Mouse (Mus musculus) liver, embryonic 11.5 days (tissue): ENCODE measurements around the gene Mrps23. TPM values are rescaled to one million over a fixed set of nuclear protein-coding genes. Genes with fewer than 3 reads are reported as not detected.

Source experiments
- ATAC-seq: fragments of 200-750 bp; cut with Nextera tagmentation; replicated peaks from 2 replicates; pipeline ENCODE4 v1.8.0; 2017; ENCODE audit warnings: moderate number of reproducible peaks, mild to moderate bottlenecking, moderate TSS enrichment, moderate library complexity; ENCODE audit not compliant: low FRiP score
- DNase-seq: peaks from one replicate; pipeline ENCODE4 v3.0.0-alpha.2; 2017; ENCODE audit warnings: low spot score
- H3K27ac ChIP-seq: fragments of 300-500 bp; sonication (generic); 2 replicates; pipeline ENCODE4 v1.5.1; 2014; ENCODE audit warnings: mild to moderate bottlenecking, low read depth, low read length, control low read depth
- H3K27me3 ChIP-seq: fragments of 300-500 bp; sonication (generic); replicated peaks from 2 replicates; pipeline ENCODE4 v1.6.1; 2014; ENCODE audit warnings: low read length, mixed read lengths; ENCODE audit not compliant: control insufficient read depth, insufficient read depth
- H3K36me3 ChIP-seq: fragments of 300-500 bp; sonication (generic); 2 replicates; pipeline ENCODE4 v1.6.1; 2014; ENCODE audit warnings: mild to moderate bottlenecking, low read length, moderate library complexity, mixed read lengths; ENCODE audit not compliant: control insufficient read depth, insufficient read depth
- H3K4me1 ChIP-seq: fragments of 300-500 bp; sonication (generic); replicated peaks from 2 replicates; pipeline ENCODE4 v1.6.1; 2014; ENCODE audit warnings: low read length, mixed read lengths; ENCODE audit not compliant: control insufficient read depth, insufficient read depth
- H3K4me2 ChIP-seq: fragments of 300-500 bp; sonication (generic); 2 replicates; pipeline ENCODE4 v1.6.1; 2014; ENCODE audit warnings: mild to moderate bottlenecking, control low read depth, moderate library complexity
- H3K4me3 ChIP-seq: fragments of 300-500 bp; sonication (generic); 2 replicates; pipeline ENCODE4 v1.5.1; 2014; ENCODE audit warnings: low read depth, low read length, control low read depth
- H3K9ac ChIP-seq: fragments of 300-500 bp; sonication (generic); 2 replicates; pipeline ENCODE4 v1.6.1; 2014; ENCODE audit warnings: low read depth, low read length, control low read depth
- H3K9me3 ChIP-seq: fragments of 300-500 bp; sonication (generic); 2 replicates; pipeline ENCODE4 v1.6.1; 2016; ENCODE audit warnings: low read length, inconsistent platforms, mixed read lengths; ENCODE audit not compliant: control insufficient read depth
- WGBS: fragments of 180-500 bp; shearing (Covaris S2); extraction: QIAGEN DNeasy Blood & Tissue Kit; methylation state at CpG from one replicate; pipeline ENCODE4 v1.1.7; 2014; 5-methylcytosine and 5-hydroxymethylcytosine counted together
- polyA plus RNA-seq: library from polyadenylated mRNA; unstranded; fragments of >200 nt; fragmentation: Nextera tagmentation; extraction: Ambion mirVana; gene quantifications from 2 replicates; pipeline ENCODE4 v1.2.1, GENCODE M21; 2014

Gene Mrps23
- polyA plus RNA-seq, 1 experiment from 2014 or later, result 79.5 TPM

- Histone ChIP-seq H3K9ac (no peak overlapping the region), H3K4me3 (no peak overlapping the region), H3K27ac (no peak overlapping the region), H3K4me2 (no peak overlapping the region), H3K36me3 (no peaks in the 10 kb centered on the region), H3K9me3 (no peaks in the 10 kb centered on the region), H3K4me1 (peaks cover 8% of the 10 kb centered on the region), H3K27me3 (peaks cover 15% of the 10 kb centered on the region)
- no peak for DNase-seq
- no peak for ATAC-seq
- WGBS, result 83% methylated on average over 14 of the region's 14 CpGs
Measured at GRCm38 (mm10) chr11:88186078-88186946, 17.9 kb upstream of the Mrps23 start.

GRCm38 (mm10) chr11:88186947-88187243 is 17.3 kb upstream of the Mrps23 start:
- no peak for ATAC-seq
- Histone ChIP-seq H3K9ac (no peak overlapping the region), H3K27ac (no peak overlapping the region), H3K4me3 (no peak overlapping the region), H3K36me3 (no peaks in the 10 kb centered on the region), H3K9me3 (no peaks in the 10 kb centered on the region), H3K4me1 (peaks cover 6% of the 10 kb centered on the region), H3K27me3 (peaks cover 21% of the 10 kb centered on the region), H3K4me2 (no peak overlapping the region)
- no peak for DNase-seq
- 49% methylated on average over 2 of the region's 2 CpGs for WGBS

- peaks cover 28% of the 10 kb centered on the region for H3K27me3 ChIP-seq
- no peak overlapping the region for H3K27ac ChIP-seq
- peak overlapping the region; percentile 26 for H3K4me3 ChIP-seq
- H3K9ac ChIP-seq, result peak overlapping the region; percentile 21; the same call in 1 of the 2 replicates
- H3K4me2 ChIP-seq, result peak overlapping the region; percentile 62
- peak; percentile 82 for ATAC-seq
- no peaks in the 10 kb centered on the region for H3K9me3 ChIP-seq
- peak; percentile 78 for DNase-seq
- WGBS, result 12% methylated on average over 25 of the region's 25 CpGs
- no peaks in the 10 kb centered on the region for H3K36me3 ChIP-seq
- H3K4me1 ChIP-seq, result peaks cover 10% of the 10 kb centered on the region
Measured at GRCm38 (mm10) chr11:88187417-88188133, 16.6 kb upstream of the Mrps23 start.

- H3K36me3 ChIP-seq, result no peaks in the 10 kb centered on the region
- ATAC-seq (no peak), DNase-seq (no peak)
- H3K9ac ChIP-seq, result no peak overlapping the region
- H3K27ac ChIP-seq, result no peak overlapping the region
- H3K9me3 ChIP-seq, result no peaks in the 10 kb centered on the region
- H3K4me1 ChIP-seq, result peaks cover 10% of the 10 kb centered on the region
- peaks cover 34% of the 10 kb centered on the region for H3K27me3 ChIP-seq
- WGBS, result 47% methylated on average over 8 of the region's 8 CpGs
- peak overlapping the region; percentile 26; the same call in 1 of the 2 replicates for H3K4me3 ChIP-seq
- peak overlapping the region; percentile 62 for H3K4me2 ChIP-seq
Measured at GRCm38 (mm10) chr11:88188216-88188615, 16.0 kb upstream of the Mrps23 start.

- DNase-seq (no peak), ATAC-seq (no peak)
- Histone ChIP-seq H3K4me2 (no peak overlapping the region), H3K4me3 (no peak overlapping the region), H3K27me3 (peaks cover 38% of the 10 kb centered on the region), H3K9me3 (no peaks in the 10 kb centered on the region), H3K27ac (no peak overlapping the region), H3K4me1 (peaks cover 12% of the 10 kb centered on the region), H3K36me3 (no peaks in the 10 kb centered on the region), H3K9ac (no peak overlapping the region)
- 78% methylated on average over 7 of the region's 7 CpGs for WGBS
Measured at GRCm38 (mm10) chr11:88188635-88189034, 15.6 kb upstream of the Mrps23 start.

- Histone ChIP-seq H3K9ac (no peak overlapping the region), H3K27ac (no peak overlapping the region), H3K9me3 (no peaks in the 10 kb centered on the region), H3K4me1 (peaks cover 8% of the 10 kb centered on the region), H3K36me3 (no peaks in the 10 kb centered on the region), H3K27me3 (peaks cover 61% of the 10 kb centered on the region), H3K4me2 (no peak overlapping the region; the same call in 1 of the 2 replicates), H3K4me3 (no peak overlapping the region)
- no peak for DNase-seq
- no peak for ATAC-seq
- 3% methylated on average over 4 of the region's 4 CpGs for WGBS
Measured at GRCm38 (mm10) chr11:88192595-88192994, 11.6 kb upstream of the Mrps23 start.

GRCm38 (mm10) chr11:88193098-88193823 is 10.9 kb upstream of the Mrps23 start:
- Histone ChIP-seq H3K9ac (no peak overlapping the region), H3K27ac (no peak overlapping the region), H3K36me3 (no peaks in the 10 kb centered on the region), H3K27me3 (peaks cover 61% of the 10 kb centered on the region), H3K9me3 (no peaks in the 10 kb centered on the region), H3K4me2 (peak overlapping the region; percentile 37), H3K4me3 (peak overlapping the region; percentile 24), H3K4me1 (peaks cover 8% of the 10 kb centered on the region; the same call in 1 of the 2 replicates)
- WGBS, result 4% methylated on average over 34 of the region's 34 CpGs
- ATAC-seq, result no peak
- no peak for DNase-seq

- peaks cover 8% of the 10 kb centered on the region; the same call in 1 of the 2 replicates for H3K4me1 ChIP-seq
- H3K27me3 ChIP-seq, result peaks cover 60% of the 10 kb centered on the region
- H3K4me3 ChIP-seq, result peak overlapping the region; percentile 24; the same call in 1 of the 2 replicates
- no peak overlapping the region for H3K9ac ChIP-seq
- no peak overlapping the region for H3K27ac ChIP-seq
- 6% methylated on average over 29 of the region's 29 CpGs for WGBS
- peak overlapping the region; percentile 37 for H3K4me2 ChIP-seq
- H3K36me3 ChIP-seq, result no peaks in the 10 kb centered on the region
- no peak for ATAC-seq
- DNase-seq, result no peak
- H3K9me3 ChIP-seq, result no peaks in the 10 kb centered on the region
Measured at GRCm38 (mm10) chr11:88193824-88194696, 10.1 kb upstream of the Mrps23 start.
